Mouse (Mus musculus): Measurements from ENCODE around the gene Usp5. TPM values are rescaled to one million over a fixed set of nuclear protein-coding genes. Genes with fewer than 3 reads are reported as not detected.
"Not testable (repeated sequence)": the region's sequence is repeated elsewhere in the genome, so short reads cannot be mapped to it uniquely, and the experiment has no call there.

The Usp5 gene
- total RNA-seq, 1 experiment: 150 TPM

GRCm38 (mm10) chr6:124807366-124807765 lies 21.9 kb downstream of the Usp5 start:
- no peak overlapping the region for H3K27ac ChIP-seq (ENCODE audit: insufficient read depth, low read depth, low read length, poor library complexity, severe bottlenecking)
- no peak for DNase-seq (ENCODE audit: low read depth, low spot score)
- TF ChIP-seq ZC3H11A (IDR thresholded peaks at IDR 0.05; ENCODE audit: borderline replicate concordance, low read depth, low read length) (no peak), ZNF384 (IDR thresholded peaks at IDR 0.05; ENCODE audit: low read depth, low read length) (no peak), CHD2 (IDR thresholded peaks at IDR 0.05; ENCODE audit: low read depth, low read length) (no peak), MAFK (IDR thresholded peaks at IDR 0.05; ENCODE audit: insufficient read depth, low read depth, low read length) (no peak), HCFC1 (IDR thresholded peaks at IDR 0.05; ENCODE audit: borderline replicate concordance, insufficient read depth, low read length) (no peak)

GRCm38 (mm10) chr6:124806446-124807140 lies 22.7 kb downstream of the Usp5 start:
- in situ Hi-C loops (cut with MboI; ENCODE audit: low sequenced_read_pairs in 2 of 2, unreplicated experiment in 2 of 2): no loop called here
- no peak for DNase-seq (ENCODE audit: low read depth, low spot score)
- no peak for TF ChIP-seq HCFC1 (IDR thresholded peaks at IDR 0.05; ENCODE audit: borderline replicate concordance, insufficient read depth, low read length)
- TF ChIP-seq MAFK (IDR thresholded peaks at IDR 0.05; ENCODE audit: insufficient read depth, low read depth, low read length): no peak
- no peak for TF ChIP-seq ZC3H11A (IDR thresholded peaks at IDR 0.05; ENCODE audit: borderline replicate concordance, low read depth, low read length)
- no peak for TF ChIP-seq CHD2 (IDR thresholded peaks at IDR 0.05; ENCODE audit: low read depth, low read length)
- no peak for TF ChIP-seq ZNF384 (IDR thresholded peaks at IDR 0.05; ENCODE audit: low read depth, low read length)
- peak overlapping the region; percentile 26 to 55 for H3K4me3 ChIP-seq (ENCODE audit: insufficient read depth in 1 of 2, low read depth in 1 of 2, low read length in 2 of 2, poor library complexity in 1 of 2, severe bottlenecking in 1 of 2)
- H3K9ac ChIP-seq (ENCODE audit: insufficient read depth, low read depth, low read length, poor library complexity, severe bottlenecking): peak overlapping the region; percentile 43; the same call in 1 of the 2 replicates
- peaks cover 0 to 12% of the 10 kb centered on the region in 2 experiments; a peak in 2 of 4 replicates for H3K4me1 ChIP-seq (ENCODE audit: control insufficient read depth in 2 of 2, insufficient read depth in 2 of 2, low read length in 2 of 2, poor library complexity in 1 of 2)
- H3K27ac ChIP-seq (ENCODE audit: insufficient read depth, low read depth, low read length, poor library complexity, severe bottlenecking): peak overlapping the region; percentile 99; the same call in 1 of the 2 replicates
- H3K36me3 ChIP-seq (ENCODE audit: control insufficient read depth, insufficient read depth, low read length, poor library complexity, severe bottlenecking): peaks cover 9% of the 10 kb centered on the region
- no peaks in the 10 kb centered on the region for H3K9me3 ChIP-seq (ENCODE audit: control insufficient read depth, insufficient read depth, low read depth, low read length)

More at GRCm38 (mm10) chr6:124807366-124807765, 21.9 kb downstream of the Usp5 start:
- Histone ChIP-seq H3K9ac (ENCODE audit: insufficient read depth, low read depth, low read length, poor library complexity, severe bottlenecking) (no peak overlapping the region), H3K9me3 (ENCODE audit: control insufficient read depth, insufficient read depth, low read depth, low read length) (no peaks in the 10 kb centered on the region), H3K4me1 (ENCODE audit: control insufficient read depth in 2 of 2, insufficient read depth in 2 of 2, low read length in 2 of 2, poor library complexity in 1 of 2) (peaks cover 0 to 16% of the 10 kb centered on the region in 2 experiments; a peak in 2 of 4 replicates), H3K36me3 (ENCODE audit: control insufficient read depth, insufficient read depth, low read length, poor library complexity, severe bottlenecking) (peaks cover 17% of the 10 kb centered on the region), H3K4me3 (ENCODE audit: insufficient read depth in 1 of 2, low read depth in 1 of 2, low read length in 2 of 2, poor library complexity in 1 of 2, severe bottlenecking in 1 of 2) (no peak overlapping the region)
- in situ Hi-C loops (cut with MboI; ENCODE audit: low sequenced_read_pairs in 2 of 2, unreplicated experiment in 2 of 2): no loop called here

GRCm38 (mm10) chr6:124805341-124806321 lies 23.7 kb downstream of the Usp5 start:
- in situ Hi-C loops (cut with MboI; ENCODE audit: low sequenced_read_pairs in 2 of 2, unreplicated experiment in 2 of 2): no loop called here

GRCm38 (mm10) chr6:124804341-124804740 lies 24.9 kb downstream of the Usp5 start:
- H3K4me1 ChIP-seq (ENCODE audit: control insufficient read depth in 2 of 2, insufficient read depth in 2 of 2, low read length in 2 of 2, poor library complexity in 1 of 2): peaks cover 0 to 5% of the 10 kb centered on the region in 2 experiments; a peak in 2 of 4 replicates
- no peak for DNase-seq (ENCODE audit: low read depth, low spot score)
- no peak overlapping the region for H3K9ac ChIP-seq (ENCODE audit: insufficient read depth, low read depth, low read length, poor library complexity, severe bottlenecking)
- no peaks in the 10 kb centered on the region for H3K36me3 ChIP-seq (ENCODE audit: control insufficient read depth, insufficient read depth, low read length, poor library complexity, severe bottlenecking)
- H3K27ac ChIP-seq (ENCODE audit: insufficient read depth, low read depth, low read length, poor library complexity, severe bottlenecking): no peak overlapping the region; the same call in 1 of the 2 replicates
- no peaks in the 10 kb centered on the region for H3K9me3 ChIP-seq (ENCODE audit: control insufficient read depth, insufficient read depth, low read depth, low read length)
- TF ChIP-seq ZC3H11A (IDR thresholded peaks at IDR 0.05; ENCODE audit: borderline replicate concordance, low read depth, low read length): no peak
- TF ChIP-seq MAFK (IDR thresholded peaks at IDR 0.05; ENCODE audit: insufficient read depth, low read depth, low read length): no peak
- no peak for TF ChIP-seq ZNF384 (IDR thresholded peaks at IDR 0.05; ENCODE audit: low read depth, low read length)
- TF ChIP-seq CHD2 (IDR thresholded peaks at IDR 0.05; ENCODE audit: low read depth, low read length): no peak
- no peak for TF ChIP-seq HCFC1 (IDR thresholded peaks at IDR 0.05; ENCODE audit: borderline replicate concordance, insufficient read depth, low read length)
- in situ Hi-C loops (cut with MboI; ENCODE audit: low sequenced_read_pairs in 2 of 2, unreplicated experiment in 2 of 2): no loop called here
- no peak overlapping the region for H3K4me3 ChIP-seq (ENCODE audit: insufficient read depth in 1 of 2, low read depth in 1 of 2, low read length in 2 of 2, poor library complexity in 1 of 2, severe bottlenecking in 1 of 2)

More at GRCm38 (mm10) chr6:124805341-124806321, 23.7 kb downstream of the Usp5 start:
- peak overlapping the region; percentile 55 to 72 for H3K4me3 ChIP-seq (ENCODE audit: insufficient read depth in 1 of 2, low read depth in 1 of 2, low read length in 2 of 2, poor library complexity in 1 of 2, severe bottlenecking in 1 of 2)
- H3K36me3 ChIP-seq (ENCODE audit: control insufficient read depth, insufficient read depth, low read length, poor library complexity, severe bottlenecking): 0 out of 2 replicates have a peak, but pooled peaks cover 1% of the 10 kb centered on the region
- peak; percentile 96 for DNase-seq (ENCODE audit: low read depth, low spot score)
- H3K9me3 ChIP-seq (ENCODE audit: control insufficient read depth, insufficient read depth, low read depth, low read length): no peaks in the 10 kb centered on the region
- peak overlapping the region; percentile 99 for H3K27ac ChIP-seq (ENCODE audit: insufficient read depth, low read depth, low read length, poor library complexity, severe bottlenecking)
- TF ChIP-seq MAFK (IDR thresholded peaks at IDR 0.05; ENCODE audit: insufficient read depth, low read depth, low read length): peak; percentile 75; the same call in 1 of the 2 replicates
- TF ChIP-seq ZC3H11A (IDR thresholded peaks at IDR 0.05; ENCODE audit: borderline replicate concordance, low read depth, low read length): no peak
- TF ChIP-seq HCFC1 (IDR thresholded peaks at IDR 0.05; ENCODE audit: borderline replicate concordance, insufficient read depth, low read length): 0 out of 2 replicates have a peak, but pooled peaks have one; percentile 6
- TF ChIP-seq CHD2 (IDR thresholded peaks at IDR 0.05; ENCODE audit: low read depth, low read length): peak; percentile 23; the same call in 1 of the 2 replicates
- no peak for TF ChIP-seq ZNF384 (IDR thresholded peaks at IDR 0.05; ENCODE audit: low read depth, low read length)
- H3K9ac ChIP-seq (ENCODE audit: insufficient read depth, low read depth, low read length, poor library complexity, severe bottlenecking): peak overlapping the region; percentile 84
- H3K4me1 ChIP-seq (ENCODE audit: control insufficient read depth in 2 of 2, insufficient read depth in 2 of 2, low read length in 2 of 2, poor library complexity in 1 of 2): peaks cover 0 to 10% of the 10 kb centered on the region in 2 experiments; a peak in 2 of 4 replicates

- H3K9me3 ChIP-seq (ENCODE audit: control insufficient read depth, insufficient read depth, low read depth, low read length); DNase-seq (ENCODE audit: low read depth, low spot score); H3K27ac ChIP-seq (ENCODE audit: insufficient read depth, low read depth, low read length, poor library complexity, severe bottlenecking); H3K4me1 ChIP-seq (ENCODE audit: control insufficient read depth in 2 of 2, insufficient read depth in 2 of 2, low read length in 2 of 2, poor library complexity in 1 of 2); in situ Hi-C loops (cut with MboI; ENCODE audit: low sequenced_read_pairs in 2 of 2, unreplicated experiment in 2 of 2); H3K36me3 ChIP-seq (ENCODE audit: control insufficient read depth, insufficient read depth, low read length, poor library complexity, severe bottlenecking); H3K9ac ChIP-seq (ENCODE audit: insufficient read depth, low read depth, low read length, poor library complexity, severe bottlenecking): not testable (repeated sequence)
- H3K4me3 ChIP-seq (ENCODE audit: insufficient read depth in 1 of 2, low read depth in 1 of 2, low read length in 2 of 2, poor library complexity in 1 of 2, severe bottlenecking in 1 of 2): peak overlapping the region in 1 of 2 experiments; percentile 40; a peak in 1 of 4 replicates
Measured at GRCm38 (mm10) chr6:124803691-124804090, 25.6 kb downstream of the Usp5 start.
